12 mouse cellular contexts compared by ENCODE assay signal in the genomic region with DNA sequence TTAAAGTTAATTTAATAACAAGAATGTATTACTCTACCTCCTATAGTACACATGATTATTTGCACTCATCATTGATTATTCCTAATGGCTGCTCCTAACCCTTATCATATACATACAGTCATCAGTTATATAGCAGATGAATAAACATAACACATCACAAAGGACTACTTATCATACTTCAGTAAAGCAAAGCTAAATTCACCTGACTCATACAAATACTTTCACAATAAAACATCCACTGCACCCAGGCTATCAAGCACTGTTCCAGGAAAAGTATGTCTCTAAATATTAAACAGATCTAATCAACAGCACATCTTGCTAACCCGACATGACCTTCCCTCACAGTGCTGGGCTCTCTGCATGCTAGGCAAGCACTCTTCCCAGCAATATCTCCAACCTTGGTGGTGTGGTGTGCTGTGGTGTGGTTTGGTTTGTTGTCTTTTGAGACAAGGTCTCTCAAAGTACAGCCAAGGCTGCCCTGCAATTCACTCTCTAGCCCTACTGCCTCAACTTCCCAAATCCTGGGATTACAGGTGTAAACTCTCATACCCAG.
"Had no signal": no experiment of that assay in that cellular context is flagged by ENCODE, and none has a peak within 500 bp of the region (broad histone marks: within the 10 kb centered on the region; RNA-seq: fewer than 3 reads in every experiment).

No protein-coding gene starts in this region.

- H3K27ac ChIP-seq: left cerebral cortex, adult 2 months; limb, embryonic 10.5 days; liver, embryonic 15.5 days; midbrain, embryonic 13.5 days had no signal

- H3K9me3 ChIP-seq: limb, embryonic 10.5 days; liver, embryonic 15.5 days; midbrain, embryonic 13.5 days; stomach, embryonic 15.5 days had no signal

- H3K4me3 ChIP-seq: left cerebral cortex, adult 2 months; limb, embryonic 10.5 days; liver, embryonic 15.5 days; midbrain, embryonic 13.5 days; stomach, embryonic 15.5 days had no signal

- H3K36me3 ChIP-seq: midbrain, embryonic 13.5 days; stomach, embryonic 15.5 days had no signal

- H3K4me2 ChIP-seq: liver, embryonic 11.5 days; liver, embryonic 15.5 days; midbrain, embryonic 13.5 days; stomach, embryonic 15.5 days had no signal

- H3K9ac ChIP-seq: liver, embryonic 15.5 days; midbrain, embryonic 13.5 days; stomach, embryonic 15.5 days had no signal

- DNase-seq: kidney, adult 18-20 months; kidney, postnatal 14 days; lung, adult 2 months; right cerebral cortex, postnatal 4 days; thymus, postnatal 4 days had no signal

- H3K4me1 ChIP-seq: limb, embryonic 10.5 days had no signal

- H3K27me3 ChIP-seq: liver, embryonic 15.5 days; midbrain, embryonic 13.5 days; stomach, embryonic 15.5 days had no signal

- ATAC-seq: lung, postnatal 0 days; midbrain, embryonic 13.5 days had no signal
